Mouse (Mus musculus) intestine, postnatal 0 days (tissue): ENCODE data around the gene Ppp6r2. TPM values are rescaled to one million over a fixed set of nuclear protein-coding genes. Genes with fewer than 3 reads are reported as not detected.
A peak's percentile ranks its signal among the peaks of the same experiment; 100 is the strongest.

Source experiments
- ATAC-seq: fragments of 200-750 bp; cut with Nextera tagmentation; 2 replicates; pipeline ENCODE4 v1.8.0; 2017; ENCODE audit warnings: mild to moderate bottlenecking, moderate TSS enrichment, moderate library complexity
- H3K27ac ChIP-seq: fragments of 300-500 bp; sonication (generic); 2 replicates; pipeline ENCODE4 v1.5.1; 2014; ENCODE audit warnings: mild to moderate bottlenecking, low read depth, low read length, moderate library complexity
- H3K27me3 ChIP-seq: fragments of 300-500 bp; sonication (generic); replicated peaks from 2 replicates; pipeline ENCODE4 v1.6.1; 2014; ENCODE audit warnings: low read length, mixed read lengths; ENCODE audit not compliant: control insufficient read depth, insufficient read depth
- H3K36me3 ChIP-seq: fragments of 300-500 bp; sonication (generic); 2 replicates; pipeline ENCODE4 v1.6.1; 2014; ENCODE audit warnings: mild to moderate bottlenecking, moderate library complexity; ENCODE audit not compliant: control insufficient read depth, insufficient read depth
- H3K4me1 ChIP-seq: fragments of 300-500 bp; sonication (generic); replicated peaks from 2 replicates; pipeline ENCODE4 v1.6.1; 2014; ENCODE audit warnings: antibody characterized with exemption, low read length, mixed read lengths; ENCODE audit not compliant: control insufficient read depth, insufficient read depth
- H3K4me2 ChIP-seq: fragments of 300-500 bp; sonication (generic); replicated peaks from 2 replicates; pipeline ENCODE4 v1.6.1; 2014; ENCODE audit warnings: low read depth, mild to moderate bottlenecking, moderate library complexity
- H3K4me3 ChIP-seq: fragments of 300-500 bp; sonication (generic); 2 replicates; pipeline ENCODE4 v1.5.1; 2014; ENCODE audit warnings: low read depth, low read length
- H3K9ac ChIP-seq: fragments of 300-500 bp; sonication (generic); 2 replicates; pipeline ENCODE4 v1.6.1; 2014; ENCODE audit warnings: mild to moderate bottlenecking, low read depth, low read length
- H3K9me3 ChIP-seq: fragments of 300-500 bp; sonication (generic); 2 replicates; pipeline ENCODE4 v1.6.1; 2016; ENCODE audit warnings: mixed run types; ENCODE audit not compliant: control insufficient read depth
- CTCF ChIP-seq: sonication (generic); IDR thresholded peaks from 2 replicates; pipeline ENCODE4 v1.5.1; 2016; ENCODE audit warnings: low read depth, mild to moderate bottlenecking, control low read depth, antibody characterized with exemption, moderate library complexity
- WGBS: fragments of 180-500 bp; shearing (Covaris S2); extraction: QIAGEN DNeasy Blood & Tissue Kit; methylation state at CpG from one replicate; pipeline ENCODE4 v1.1.7; 2014; 5-methylcytosine and 5-hydroxymethylcytosine counted together
- polyA plus RNA-seq: library from polyadenylated mRNA; unstranded; fragments of >200 nt; fragmentation: Nextera tagmentation; extraction: Ambion mirVana; gene quantifications from 2 replicates; pipeline ENCODE4 v1.2.1, GENCODE M21; 2015

Gene Ppp6r2
- polyA plus RNA-seq, 1 experiment from 2014 or later, result 17.7 TPM

DNA sequence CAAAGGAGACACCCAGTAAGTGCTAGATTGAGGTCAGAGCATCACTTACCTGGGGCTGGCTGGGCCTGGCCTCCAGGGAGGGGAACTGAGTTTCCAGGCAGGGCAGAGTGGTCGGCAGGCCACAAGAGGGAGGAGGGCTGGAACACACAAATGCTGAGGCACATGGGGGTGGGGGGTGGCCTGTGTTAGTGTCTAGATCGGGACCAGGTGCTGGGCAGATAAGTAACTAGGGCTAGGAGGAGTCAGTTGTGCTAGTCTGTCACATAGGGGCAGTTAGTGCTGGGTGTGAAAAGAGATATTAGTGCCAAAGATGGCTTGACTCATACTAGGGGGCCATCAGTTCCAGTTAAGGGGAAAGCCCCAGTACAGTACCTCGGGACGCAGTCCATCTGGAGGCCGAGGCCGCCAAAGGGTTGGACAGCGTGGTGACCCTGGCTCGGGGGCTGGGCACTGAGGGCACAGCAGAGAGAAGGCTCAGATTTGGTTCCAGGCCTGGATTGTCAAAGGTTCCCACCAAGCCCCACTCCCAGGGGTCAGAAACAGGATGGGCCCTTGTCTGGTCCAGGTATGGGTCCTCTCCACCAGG is 84.3 kb downstream of the Ppp6r2 start:
- no peaks in the 10 kb centered on the region for H3K27me3 ChIP-seq
- TF ChIP-seq CTCF, result no peak
- no peaks in the 10 kb centered on the region for H3K4me1 ChIP-seq
- no peak overlapping the region for H3K9ac ChIP-seq
- H3K4me3 ChIP-seq, result no peak overlapping the region
- no peak overlapping the region for H3K27ac ChIP-seq
- WGBS, result 93% methylated on average over 8 of the region's 8 CpGs
- no peak overlapping the region for H3K4me2 ChIP-seq
- no peak for ATAC-seq
- peaks cover 60% of the 10 kb centered on the region for H3K36me3 ChIP-seq
- H3K9me3 ChIP-seq, result no peaks in the 10 kb centered on the region

DNA sequence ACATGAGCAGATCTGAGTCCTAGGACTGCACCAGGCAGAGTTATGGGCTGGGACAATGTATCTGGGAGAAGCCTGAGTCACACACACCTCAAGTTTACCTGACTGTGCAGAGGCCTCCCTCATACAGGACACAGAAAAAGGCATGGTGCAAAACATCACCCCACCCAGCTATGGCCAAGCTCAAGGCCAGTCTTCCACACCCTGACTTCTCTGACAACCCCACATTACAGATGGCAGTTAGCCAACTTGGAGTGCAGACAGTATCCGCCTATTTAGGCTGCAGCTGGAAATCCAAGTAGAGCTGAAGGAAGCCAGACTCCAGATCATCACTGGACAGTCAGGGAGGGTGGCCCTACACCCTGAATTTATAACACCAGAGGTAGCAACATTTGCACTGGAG is 85.1 kb downstream of the Ppp6r2 start:
- no peaks in the 10 kb centered on the region for H3K9me3 ChIP-seq
- H3K4me2 ChIP-seq, result no peak overlapping the region
- H3K36me3 ChIP-seq, result peaks cover 61% of the 10 kb centered on the region
- no peak overlapping the region for H3K4me3 ChIP-seq
- no peak for TF ChIP-seq CTCF
- WGBS, result 46% methylated on average over 1 of the region's 1 CpGs
- no peak overlapping the region for H3K9ac ChIP-seq
- H3K4me1 ChIP-seq, result no peaks in the 10 kb centered on the region
- no peak overlapping the region for H3K27ac ChIP-seq
- no peaks in the 10 kb centered on the region for H3K27me3 ChIP-seq
- peak; percentile 43 for ATAC-seq

DNA sequence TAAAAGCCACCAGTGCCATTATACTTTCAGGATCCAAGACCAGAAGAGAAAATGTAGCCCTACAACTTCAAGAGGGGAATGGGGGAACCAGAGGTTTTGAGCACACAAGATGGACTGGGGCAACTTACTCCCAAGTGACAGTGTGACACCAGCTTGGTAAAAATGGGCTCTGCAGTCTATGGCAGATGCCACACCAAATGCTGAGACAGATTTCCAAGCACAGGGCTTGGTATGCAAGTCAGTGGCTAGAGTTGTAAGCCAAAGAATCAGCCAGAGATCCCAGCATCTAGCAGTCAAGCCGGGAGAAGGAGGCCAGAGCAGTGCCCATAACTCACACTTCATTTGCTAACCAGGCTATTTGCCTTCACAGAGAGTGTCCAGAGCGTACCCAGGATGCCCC is 86.3 kb downstream of the Ppp6r2 start:
- peaks cover 71% of the 10 kb centered on the region for H3K36me3 ChIP-seq

DNA sequence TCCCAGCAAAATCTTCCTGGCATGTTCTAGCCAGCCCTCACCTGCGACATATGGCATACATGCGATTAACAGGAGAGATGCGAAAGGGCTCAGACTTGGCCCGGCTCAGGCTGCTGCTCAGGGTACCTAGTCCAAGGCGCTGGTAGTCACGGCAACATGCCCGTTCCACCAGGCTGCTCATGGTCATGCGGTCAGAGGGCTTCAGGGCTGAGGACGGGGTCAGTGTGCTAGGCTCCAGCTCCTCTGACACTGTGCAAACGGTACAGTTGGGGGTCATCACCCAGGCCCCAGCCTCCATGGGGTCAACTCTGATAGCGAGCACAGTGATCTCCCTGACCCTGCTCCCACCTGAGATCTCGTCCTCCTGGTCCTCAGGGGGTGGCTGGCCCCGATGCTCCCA is 88.8 kb downstream of the Ppp6r2 start:
- no peak overlapping the region for H3K4me2 ChIP-seq
- peaks cover 69% of the 10 kb centered on the region for H3K36me3 ChIP-seq
- WGBS, result 91% methylated on average over 13 of the region's 13 CpGs
- TF ChIP-seq CTCF, result no peak
- H3K4me3 ChIP-seq, result no peak overlapping the region
- no peaks in the 10 kb centered on the region for H3K27me3 ChIP-seq
- H3K9ac ChIP-seq, result no peak overlapping the region
- no peaks in the 10 kb centered on the region for H3K9me3 ChIP-seq
- H3K4me1 ChIP-seq, result no peaks in the 10 kb centered on the region
- no peak overlapping the region for H3K27ac ChIP-seq
- no peak for ATAC-seq

More for the DNA sequence above, 86.3 kb downstream of the Ppp6r2 start:
- 94% methylated on average over 2 of the region's 2 CpGs for WGBS
- TF ChIP-seq CTCF, result no peak
- no peak overlapping the region for H3K27ac ChIP-seq
- no peak overlapping the region for H3K4me2 ChIP-seq
- H3K9ac ChIP-seq, result no peak overlapping the region
- no peaks in the 10 kb centered on the region for H3K4me1 ChIP-seq
- no peaks in the 10 kb centered on the region for H3K27me3 ChIP-seq
- ATAC-seq, result no peak
- no peaks in the 10 kb centered on the region for H3K9me3 ChIP-seq
- H3K4me3 ChIP-seq, result no peak overlapping the region

DNA sequence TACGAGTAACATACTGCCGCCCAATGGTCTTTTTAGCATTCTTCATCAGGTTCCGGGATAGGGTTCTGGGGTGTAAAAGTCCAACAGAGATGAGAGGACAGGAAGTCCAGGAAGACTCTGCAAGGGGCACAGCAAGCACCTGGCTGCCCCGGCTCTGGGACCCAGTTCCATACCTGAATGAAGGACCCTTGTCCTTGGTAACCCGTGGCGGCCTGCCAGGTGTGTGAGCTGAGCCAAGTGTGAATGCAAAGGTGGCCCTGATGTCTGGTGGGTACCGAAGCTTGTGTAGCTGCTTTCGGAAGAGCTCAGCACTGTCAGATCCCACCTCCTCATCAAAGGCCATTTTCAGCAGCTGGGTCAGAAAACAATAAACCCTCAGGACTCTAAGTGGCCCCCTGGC is 89.2 kb downstream of the Ppp6r2 start:
- no peak for ATAC-seq
- H3K9me3 ChIP-seq, result no peaks in the 10 kb centered on the region
- H3K36me3 ChIP-seq, result peaks cover 69% of the 10 kb centered on the region
- no peak overlapping the region for H3K4me3 ChIP-seq
- no peaks in the 10 kb centered on the region for H3K4me1 ChIP-seq
- H3K4me2 ChIP-seq, result no peak overlapping the region
- no peak overlapping the region for H3K9ac ChIP-seq
- H3K27me3 ChIP-seq, result no peaks in the 10 kb centered on the region
- TF ChIP-seq CTCF, result no peak
- H3K27ac ChIP-seq, result no peak overlapping the region
- WGBS, result 97% methylated on average over 8 of the region's 8 CpGs

DNA sequence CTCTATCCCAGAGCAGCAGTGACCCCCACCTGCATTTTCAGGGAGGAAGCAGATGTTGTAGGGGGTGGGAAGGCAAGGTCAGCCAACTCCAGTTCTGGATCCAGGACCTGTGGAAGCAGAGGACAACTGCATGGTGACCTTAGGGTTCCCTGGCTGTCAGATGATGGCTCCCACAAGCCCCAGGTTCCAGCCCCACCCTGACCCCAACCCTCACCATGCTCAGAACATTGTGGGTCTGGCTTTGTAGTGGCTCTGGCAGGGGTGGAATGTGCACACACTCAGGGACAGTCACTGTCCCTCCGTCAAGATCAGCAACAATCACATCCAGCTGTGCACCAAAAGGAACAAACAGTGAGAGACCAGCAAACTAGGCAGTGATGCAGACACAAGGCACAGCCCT is 94.6 kb downstream of the Ppp6r2 start:
- Histone ChIP-seq H3K4me1 (no peaks in the 10 kb centered on the region), H3K27me3 (no peaks in the 10 kb centered on the region), H3K36me3 (peaks cover 55% of the 10 kb centered on the region), H3K4me2 (no peak overlapping the region), H3K9me3 (no peaks in the 10 kb centered on the region), H3K27ac (no peak overlapping the region), H3K4me3 (no peak overlapping the region), H3K9ac (no peak overlapping the region)
- no peak for ATAC-seq
- TF ChIP-seq CTCF, result no peak
- WGBS, result 79% methylated on average over 1 of the region's 1 CpGs

DNA sequence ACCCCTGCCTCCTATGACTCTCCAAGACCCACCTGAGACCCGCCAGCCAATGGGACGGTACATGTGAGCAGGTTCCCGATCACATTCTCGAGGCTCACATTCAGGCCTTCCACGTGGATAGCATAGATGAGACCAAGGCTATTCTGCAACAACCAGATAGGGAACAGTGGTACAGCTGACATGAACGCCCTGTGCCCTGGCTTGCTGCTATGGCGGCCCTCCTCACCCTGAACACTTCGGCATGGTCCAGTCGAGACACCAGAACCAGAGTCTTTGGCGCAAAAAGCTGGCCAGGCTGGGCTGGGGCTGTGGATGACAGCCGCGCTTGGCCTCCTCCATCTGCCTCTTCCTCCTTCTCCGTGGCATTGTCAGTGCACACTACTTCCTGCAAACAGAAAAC is 96.1 kb downstream of the Ppp6r2 start:
- H3K9ac ChIP-seq, result no peak overlapping the region
- H3K4me2 ChIP-seq, result no peak overlapping the region
- no peaks in the 10 kb centered on the region for H3K9me3 ChIP-seq
- H3K27me3 ChIP-seq, result no peaks in the 10 kb centered on the region
- 86% methylated on average over 13 of the region's 13 CpGs for WGBS
- H3K4me1 ChIP-seq, result no peaks in the 10 kb centered on the region
- TF ChIP-seq CTCF, result no peak
- no peak overlapping the region for H3K4me3 ChIP-seq
- H3K27ac ChIP-seq, result no peak overlapping the region
- peaks cover 40% of the 10 kb centered on the region for H3K36me3 ChIP-seq
- no peak for ATAC-seq
